Mouse (Mus musculus) testis, postnatal 14 days (tissue): Measurements from ENCODE around the gene Usp39.
A peak's percentile ranks its signal among the peaks of the same experiment; 100 is the strongest.

Source experiments
- DNase-seq: peaks from one replicate; pipeline ENCODE4 v3.0.0; 2021; ENCODE audit warnings: low spot score

The Usp39 gene

GRCm38 (mm10) chr6:72371571-72371970 is 26.6 kb upstream of the Usp39 start:
- no peak for DNase-seq

DNA sequence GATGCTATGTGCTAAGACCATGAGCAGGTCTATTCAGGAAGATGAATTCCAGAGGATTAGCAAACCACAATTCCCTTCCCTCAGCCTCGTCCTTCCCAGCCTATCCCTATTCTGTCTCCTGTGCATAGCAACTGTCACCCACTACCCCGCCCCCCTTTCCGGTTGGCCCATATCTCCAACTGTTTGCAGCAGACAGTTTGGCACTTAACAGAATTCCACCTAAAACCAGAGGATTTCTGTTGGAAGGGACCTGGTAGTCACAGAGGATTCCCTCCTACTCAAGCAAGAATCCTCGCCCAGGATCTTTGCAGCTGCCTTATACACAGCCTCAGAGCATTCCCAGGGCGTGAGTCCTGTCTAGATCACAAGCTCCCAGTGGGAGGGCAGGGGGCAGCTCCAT is 26.2 kb upstream of the Usp39 start:
- DNase-seq: no peak

- no peak for DNase-seq
Measured at GRCm38 (mm10) chr6:72370091-72370490, 25.1 kb upstream of the Usp39 start.

DNA sequence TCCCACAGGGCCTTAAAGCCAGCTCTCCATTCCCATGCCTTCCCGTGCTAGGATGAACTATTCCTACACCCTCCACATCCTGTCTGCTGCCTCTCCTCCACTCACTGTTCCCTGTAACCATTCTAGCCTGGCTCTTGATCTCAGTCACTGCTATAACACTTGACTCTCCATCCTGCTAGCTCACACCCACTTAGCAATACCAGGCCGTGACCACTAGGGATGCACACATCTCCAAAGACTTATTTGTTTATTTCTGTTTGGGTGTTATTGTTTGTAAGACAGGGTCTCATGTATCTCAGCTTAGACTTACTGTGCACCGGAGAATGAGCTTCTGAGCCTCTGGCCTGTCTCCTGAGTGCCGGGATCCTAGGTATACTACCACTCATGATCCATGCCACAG is 24.6 kb upstream of the Usp39 start:
- no peak for DNase-seq

DNA sequence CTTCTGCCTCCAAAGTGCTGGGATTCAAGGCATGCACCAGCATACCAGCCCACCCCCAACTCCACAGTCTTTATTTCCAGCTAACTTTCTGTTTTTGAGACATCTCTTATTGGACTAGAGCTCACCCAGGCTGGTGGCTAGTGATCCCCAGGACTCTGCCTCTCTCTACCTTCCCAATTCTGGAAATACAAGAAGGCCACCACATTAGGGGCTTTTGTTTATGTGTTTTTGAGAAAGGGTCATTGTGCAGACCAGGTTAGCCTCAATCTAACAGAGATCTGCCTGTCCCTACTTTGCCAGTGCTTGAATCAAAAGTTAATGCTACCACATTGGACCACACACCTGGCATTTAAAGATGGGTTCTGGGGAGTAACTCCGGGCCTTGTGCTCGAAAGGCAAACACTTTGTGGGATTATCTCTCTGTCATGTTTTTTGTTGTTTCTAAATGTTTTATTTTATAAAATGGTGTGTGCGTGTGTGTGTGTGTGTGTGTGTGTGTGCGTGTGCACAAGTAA is 22.5 kb upstream of the Usp39 start:
- DNase-seq: no peak

DNA sequence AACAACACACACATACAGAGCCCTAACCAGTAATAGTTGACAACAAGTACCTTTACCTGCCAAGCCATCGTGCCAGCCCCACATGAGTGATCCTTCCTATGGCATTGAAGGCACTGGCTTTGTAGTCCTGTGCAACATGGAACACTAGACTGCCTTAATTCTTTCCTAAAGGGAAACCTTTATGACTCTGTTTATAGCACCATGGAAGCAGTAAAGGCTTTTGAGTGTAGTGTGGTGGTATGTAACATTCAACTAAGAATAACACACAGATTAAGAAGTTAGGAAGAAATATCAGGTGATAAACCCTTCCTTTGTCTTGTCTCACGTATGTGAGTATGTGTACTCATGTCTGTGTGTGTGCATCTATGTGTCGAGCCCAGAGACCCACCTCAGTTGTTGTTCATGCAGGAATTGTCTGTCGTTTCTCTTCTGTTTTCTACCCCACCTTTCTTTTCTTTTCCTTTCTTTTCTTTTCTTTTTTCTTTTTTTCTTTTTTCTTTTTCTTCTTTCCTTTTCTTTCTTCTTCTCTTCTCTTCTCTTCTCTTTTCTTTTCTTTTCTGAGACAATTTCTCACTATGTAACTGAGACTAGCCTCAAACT is 22.0 kb upstream of the Usp39 start, which contains the start of gene Rnf181:
Gene Rnf181, minus strand, starts transcription at position 113 of the 600 bp plus-strand sequence.
- DNase-seq: no peak

- DNase-seq: no peak
Measured at GRCm38 (mm10) chr6:72366304-72366703, 21.3 kb upstream of the Usp39 start.

GRCm38 (mm10) chr6:72364985-72365384 is 20.0 kb upstream of the Usp39 start:
- DNase-seq: no peak

GRCm38 (mm10) chr6:72364009-72364408 is 19.0 kb upstream of the Usp39 start:
- no peak for DNase-seq

GRCm38 (mm10) chr6:72362132-72363028 is 17.4 kb upstream of the Usp39 start:
- DNase-seq: peak; percentile 97

GRCm38 (mm10) chr6:72361121-72361551 is 16.2 kb upstream of the Usp39 start:
- peak; percentile 78 for DNase-seq

DNA sequence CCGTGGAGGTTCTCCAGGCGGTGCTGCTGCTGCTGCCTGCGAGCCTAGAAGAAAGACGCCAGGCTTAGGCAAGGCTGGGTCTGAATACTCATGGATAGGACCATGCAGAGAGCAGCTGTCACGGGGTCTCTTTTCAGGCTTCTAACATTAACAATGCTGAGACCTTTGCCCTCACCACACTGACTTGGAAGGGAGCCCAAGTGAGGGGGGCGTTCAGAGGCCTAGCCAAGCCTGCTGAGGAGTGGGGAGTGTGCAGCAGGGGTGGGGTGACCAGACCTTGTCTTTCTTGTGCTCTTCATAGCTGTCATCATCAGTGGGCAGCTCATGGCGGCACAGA is 15.6 kb upstream of the Usp39 start:
- no peak for DNase-seq

DNA sequence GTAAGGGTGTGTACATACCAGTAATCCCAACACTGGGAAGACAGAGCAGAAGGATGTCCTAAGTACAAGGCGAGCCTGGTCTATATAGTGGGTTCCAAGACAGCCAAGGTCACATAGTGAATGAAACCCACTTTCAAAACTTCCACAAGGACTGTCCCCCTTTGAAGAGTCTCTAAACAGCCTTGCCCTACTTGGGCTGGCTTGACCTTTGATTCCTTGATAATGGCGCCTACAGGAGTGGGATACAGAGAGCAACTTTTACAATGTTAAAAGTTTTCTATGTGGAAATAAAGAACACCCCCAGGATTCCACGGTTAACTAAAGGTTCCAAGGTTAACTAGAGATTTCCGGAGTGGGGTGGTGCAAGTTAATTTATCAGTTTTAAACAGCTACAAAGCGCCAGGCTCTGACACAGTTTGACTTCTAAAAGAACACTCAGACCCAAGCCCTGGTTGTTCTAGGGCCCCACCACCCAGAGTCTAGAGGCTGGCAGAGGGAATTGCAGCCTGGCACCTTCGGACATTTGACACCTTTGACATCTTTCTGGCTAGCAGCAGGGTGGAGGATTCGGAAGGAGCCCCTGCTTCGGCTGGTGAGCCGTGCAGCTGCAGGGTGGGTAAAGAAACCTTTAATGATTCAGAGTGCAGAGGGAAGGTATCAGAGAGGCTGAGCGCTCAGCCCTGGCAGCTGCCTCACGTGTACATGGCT is 15.1 kb upstream of the Usp39 start:
- peak; percentile 54 for DNase-seq

DNA sequence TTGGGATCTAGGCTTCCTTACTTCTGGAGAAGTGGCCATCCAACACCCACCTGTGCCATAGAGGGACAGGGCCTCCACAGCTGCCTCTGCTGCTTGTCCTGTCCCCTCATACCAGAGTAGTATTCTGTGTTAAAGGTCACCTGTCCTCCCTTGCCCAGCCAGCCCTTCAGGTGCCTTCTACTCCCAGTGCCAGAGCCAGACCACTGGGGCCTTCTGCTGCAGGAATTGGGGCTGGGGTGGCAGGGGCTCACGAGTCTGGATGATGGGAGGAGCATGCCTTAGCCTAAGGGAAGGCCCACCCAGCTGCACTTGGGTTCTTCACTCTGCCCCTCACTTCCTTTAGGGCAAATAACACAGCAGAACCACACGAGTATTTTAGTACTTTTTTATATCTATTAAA is 14.4 kb upstream of the Usp39 start:
- DNase-seq: no peak

DNA sequence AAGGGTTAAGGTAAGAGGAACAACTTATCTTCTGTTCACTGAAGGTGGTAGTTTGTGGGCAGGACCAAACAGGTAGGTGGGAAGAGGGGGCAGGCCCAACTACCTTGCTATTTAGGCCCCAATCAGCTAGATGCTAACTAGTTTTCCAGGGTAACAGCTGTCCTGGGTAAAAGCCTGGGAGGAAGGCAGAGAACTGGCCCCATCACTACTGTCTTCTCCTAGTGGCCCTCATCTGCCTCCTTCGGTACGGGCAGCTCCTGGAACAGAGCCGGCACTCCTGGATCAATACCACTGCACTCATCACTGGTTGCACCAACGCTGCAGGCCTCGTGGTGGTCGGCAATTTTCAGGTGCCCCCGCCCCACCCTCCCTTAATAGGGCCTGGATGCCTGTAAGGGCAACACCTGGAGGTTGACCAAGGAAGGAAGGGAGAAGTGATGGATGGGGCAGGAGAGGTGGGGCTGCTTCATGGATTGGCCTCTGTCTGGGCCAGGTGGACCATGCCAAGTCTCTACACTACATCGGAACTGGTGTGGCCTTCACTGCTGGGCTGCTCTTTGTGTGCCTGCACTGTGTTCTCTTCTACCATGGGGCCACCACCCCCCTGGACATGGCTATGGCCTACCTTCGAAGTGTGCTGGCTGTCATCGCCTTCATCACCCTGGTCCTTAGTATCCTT is 13.2 kb upstream of the Usp39 start:
- DNase-seq: no peak

DNA sequence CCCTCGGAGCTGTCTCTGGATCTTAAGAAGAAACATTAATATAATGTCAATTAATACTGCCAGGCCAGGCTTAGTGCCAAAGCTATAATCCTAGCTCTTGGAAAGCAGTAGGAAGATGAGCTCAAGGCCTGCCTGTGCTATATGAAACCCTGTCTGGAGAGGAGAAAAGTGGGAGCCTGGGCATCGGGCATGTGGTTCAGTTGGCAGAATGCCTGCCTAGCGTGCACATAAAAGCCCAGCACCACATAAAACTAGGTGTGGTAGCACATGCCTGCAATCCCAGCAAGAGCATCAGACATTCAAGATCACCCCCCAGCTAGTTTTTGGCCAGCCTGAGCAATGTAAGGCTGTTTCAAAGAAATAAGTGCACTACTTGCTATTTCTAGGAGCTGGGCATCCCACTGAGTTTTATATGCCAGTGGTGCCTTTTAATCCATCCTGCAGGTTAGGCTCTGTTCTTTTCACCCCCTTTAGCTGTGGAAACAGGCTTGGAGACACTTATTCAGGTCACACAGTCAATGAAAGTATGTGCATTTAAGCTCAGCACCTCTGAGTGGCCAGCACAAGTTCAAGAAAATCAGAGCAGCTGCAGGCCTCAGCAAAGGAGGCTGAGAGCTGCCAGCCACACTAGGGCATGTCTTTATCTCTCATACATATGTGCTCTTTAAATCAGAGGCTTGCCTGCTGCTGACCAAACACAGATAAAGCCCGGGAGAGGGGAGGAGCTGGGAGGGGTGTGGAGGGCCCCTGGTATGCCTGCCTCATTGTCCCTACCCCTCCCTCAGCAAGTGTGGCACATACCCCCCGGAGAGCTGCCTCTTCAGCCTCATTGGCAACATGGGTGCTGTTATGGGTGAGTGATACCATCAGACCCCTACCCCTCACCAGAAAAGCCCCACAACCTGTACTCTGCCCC is 12.4 kb upstream of the Usp39 start:
- no peak for DNase-seq

GRCm38 (mm10) chr6:72356001-72356532 is 11.1 kb upstream of the Usp39 start:
- DNase-seq: no peak

DNA sequence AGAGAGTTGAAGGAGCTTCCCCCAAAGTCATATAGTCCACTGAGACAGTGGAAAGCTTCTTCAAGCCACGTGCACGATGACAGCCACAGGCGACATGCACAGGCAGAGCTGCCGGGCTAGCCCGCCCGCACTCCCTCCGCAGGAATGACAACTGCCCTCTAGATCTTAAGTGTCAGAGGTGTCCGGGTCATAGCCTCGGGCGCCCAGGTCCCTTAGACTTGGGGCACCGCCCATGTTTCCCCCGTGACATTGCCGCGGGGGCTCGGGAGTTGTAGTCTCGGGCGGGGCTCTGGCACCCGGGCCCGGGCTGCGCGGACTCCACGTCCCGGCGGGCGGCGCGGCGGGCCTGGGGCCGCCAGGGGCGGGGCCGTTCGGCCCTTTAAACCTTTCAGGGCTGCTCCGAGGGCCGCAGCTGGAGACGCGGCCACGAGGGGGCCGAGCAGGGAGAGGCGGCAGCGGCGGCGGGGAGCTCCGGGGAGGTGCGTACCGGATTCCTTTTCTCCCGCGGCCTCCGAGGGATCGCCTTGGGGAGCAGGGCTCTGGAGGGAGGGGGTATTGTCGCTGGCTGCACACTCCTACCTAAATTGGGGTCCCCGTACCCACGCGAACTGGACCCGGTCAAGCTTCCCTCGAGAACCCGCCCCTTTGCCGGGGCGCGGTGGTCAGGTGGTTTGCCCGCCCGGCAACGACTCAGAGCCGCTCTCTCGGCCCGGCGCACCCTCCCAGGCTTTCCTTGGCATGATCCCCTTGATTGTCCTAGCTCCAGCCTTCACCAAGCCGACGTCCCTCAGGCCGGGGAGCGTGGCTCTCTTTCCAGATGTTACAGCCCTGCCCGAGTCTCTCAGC is 10.3 kb upstream of the Usp39 start, which contains the start of gene Tmem150a:
Gene Tmem150a, plus strand, starts transcription at position 382 of the 846 bp plus-strand sequence.
- peak; percentile 78 for DNase-seq

DNA sequence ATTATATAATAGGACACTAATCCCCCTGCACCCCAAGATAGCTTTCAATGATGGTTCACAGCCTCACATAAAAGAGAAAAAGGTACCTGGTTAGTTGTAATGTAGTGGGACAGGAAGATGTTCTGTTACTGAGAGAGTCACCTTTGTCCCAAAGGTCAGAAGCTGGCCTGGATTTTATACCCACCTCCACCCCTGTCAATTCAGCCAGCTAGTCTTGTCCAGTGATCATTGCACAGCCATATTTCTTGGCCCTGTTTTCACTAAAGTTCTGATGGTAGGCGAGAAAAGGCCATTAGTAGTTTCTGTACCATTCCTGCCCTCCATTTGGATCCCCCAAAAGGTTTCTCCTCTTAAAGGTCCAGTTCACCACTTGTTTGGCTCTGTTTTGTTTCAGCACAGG is 9.0 kb upstream of the Usp39 start:
- DNase-seq: no peak
